Mouse (Mus musculus) hindbrain, embryonic 12.5 days (tissue): ENCODE results near the gene Bicra. TPM values are rescaled to one million over a fixed set of nuclear protein-coding genes. Genes with fewer than 3 reads are reported as not detected.

ENCODE experiments used
- ATAC-seq: fragments of 200-750 bp; cut with Nextera tagmentation; 2 replicates; pipeline ENCODE4 v1.8.0; 2017; ENCODE audit warnings: moderate TSS enrichment; ENCODE audit not compliant: low FRiP score
- H3K27ac ChIP-seq: fragments of 300-500 bp; sonication (generic); 2 replicates; pipeline ENCODE4 v1.5.1; 2016; ENCODE audit warnings: mild to moderate bottlenecking
- H3K27me3 ChIP-seq: fragments of 300-500 bp; sonication (generic); 2 replicates; pipeline ENCODE4 v1.6.1; 2016; ENCODE audit warnings: mild to moderate bottlenecking
- H3K36me3 ChIP-seq: fragments of 300-500 bp; sonication (generic); 2 replicates; pipeline ENCODE4 v1.6.1; 2016; ENCODE audit warnings: mild to moderate bottlenecking
- H3K4me1 ChIP-seq: fragments of 300-500 bp; sonication (generic); 2 replicates; pipeline ENCODE4 v1.6.1; 2016
- H3K4me2 ChIP-seq: fragments of 300-500 bp; sonication (generic); replicated peaks from 2 replicates; pipeline ENCODE4 v1.6.1; 2016; ENCODE audit warnings: mild to moderate bottlenecking
- H3K4me3 ChIP-seq: fragments of 300-500 bp; sonication (generic); 2 replicates; pipeline ENCODE4 v1.5.1; 2016; ENCODE audit warnings: mild to moderate bottlenecking
- H3K9ac ChIP-seq: fragments of 300-500 bp; sonication (generic); 2 replicates; pipeline ENCODE4 v1.6.1; 2016; ENCODE audit warnings: mild to moderate bottlenecking, moderate library complexity
- H3K9me3 ChIP-seq: fragments of 300-500 bp; sonication (generic); replicated peaks from 2 replicates; pipeline ENCODE4 v1.6.1; 2016; ENCODE audit warnings: mild to moderate bottlenecking
- WGBS: fragments of 180-500 bp; shearing (Covaris S2); methylation state at CpG from one replicate; pipeline ENCODE4 v1.1.7; 2016; 5-methylcytosine and 5-hydroxymethylcytosine counted together
- polyA plus RNA-seq: library from polyadenylated mRNA; unstranded; fragments of >200 nt; fragmentation: Nextera tagmentation; extraction: Ambion mirVana; gene quantifications from 2 replicates; pipeline ENCODE4 v1.2.1, GENCODE M21; 2016

Gene Bicra
- polyA plus RNA-seq, 1 experiment from 2014 or later: 10.3 TPM

DNA sequence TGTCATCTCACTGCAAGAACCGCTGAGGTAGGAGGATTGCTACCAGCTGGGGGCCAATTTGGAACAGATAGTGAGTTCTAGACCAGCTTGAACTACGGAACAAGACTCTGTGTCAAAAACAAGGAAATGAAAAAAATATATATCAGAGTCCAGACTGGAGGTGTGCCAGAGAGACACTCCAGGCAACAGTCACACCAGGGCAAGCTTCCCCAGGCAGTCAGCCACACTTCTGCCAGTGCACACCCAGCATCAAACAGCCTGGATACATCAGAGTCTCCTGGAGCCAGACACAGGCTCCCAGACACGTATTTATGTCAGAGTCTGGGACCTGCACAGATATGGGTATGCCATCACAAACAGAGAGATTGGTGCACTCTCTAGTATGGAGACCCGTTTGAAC lies 86.5 kb downstream of the Bicra start:
- 75% methylated on average over 4 of the region's 4 CpGs for WGBS
- no peak overlapping the region for H3K9ac ChIP-seq
- no peak overlapping the region for H3K4me2 ChIP-seq
- H3K36me3 ChIP-seq: no peaks in the 10 kb centered on the region
- H3K27me3 ChIP-seq: no peaks in the 10 kb centered on the region
- no peak for ATAC-seq
- H3K27ac ChIP-seq: no peak overlapping the region
- no peaks in the 10 kb centered on the region for H3K9me3 ChIP-seq
- H3K4me3 ChIP-seq: no peak overlapping the region
- H3K4me1 ChIP-seq: peaks cover 16% of the 10 kb centered on the region

- no peak overlapping the region for H3K9ac ChIP-seq
- ATAC-seq: no peak
- no peak overlapping the region for H3K4me2 ChIP-seq
- no peaks in the 10 kb centered on the region for H3K27me3 ChIP-seq
- no peak overlapping the region for H3K4me3 ChIP-seq
- H3K9me3 ChIP-seq: no peaks in the 10 kb centered on the region
- peaks cover 16% of the 10 kb centered on the region for H3K4me1 ChIP-seq
- no peak overlapping the region for H3K27ac ChIP-seq
- 33% methylated on average over 4 of the region's 4 CpGs for WGBS
- H3K36me3 ChIP-seq: no peaks in the 10 kb centered on the region
Observed at GRCm38 (mm10) chr7:15960691-15961090, 87.0 kb downstream of the Bicra start.

- no peak overlapping the region for H3K27ac ChIP-seq
- no peaks in the 10 kb centered on the region for H3K36me3 ChIP-seq
- H3K27me3 ChIP-seq: peaks cover 4% of the 10 kb centered on the region; the same call in 1 of the 2 replicates
- H3K9me3 ChIP-seq: no peaks in the 10 kb centered on the region
- no peak overlapping the region for H3K4me3 ChIP-seq
- no peak overlapping the region for H3K4me2 ChIP-seq
- no peak for ATAC-seq
- H3K9ac ChIP-seq: no peak overlapping the region
- WGBS: 77% methylated on average over 5 of the region's 5 CpGs
- H3K4me1 ChIP-seq: peaks cover 12% of the 10 kb centered on the region
Observed at GRCm38 (mm10) chr7:15956143-15956542, 91.6 kb downstream of the Bicra start.

- Histone ChIP-seq H3K4me3 (peak overlapping the region; percentile 18), H3K4me1 (peaks cover 7% of the 10 kb centered on the region; the same call in 1 of the 2 replicates), H3K4me2 (peak overlapping the region; percentile 48), H3K9ac (peak overlapping the region; percentile 45; the same call in 1 of the 2 replicates), H3K27ac (no peak overlapping the region), H3K9me3 (no peaks in the 10 kb centered on the region), H3K36me3 (no peaks in the 10 kb centered on the region), H3K27me3 (peaks cover 4% of the 10 kb centered on the region; the same call in 1 of the 2 replicates)
- no peak for ATAC-seq
- 24% methylated on average over 7 of the region's 7 CpGs for WGBS
Observed at GRCm38 (mm10) chr7:15955509-15955908, 92.2 kb downstream of the Bicra start.

GRCm38 (mm10) chr7:15954978-15955443 lies 92.7 kb downstream of the Bicra start:
- peak overlapping the region; percentile 45; the same call in 1 of the 2 replicates for H3K9ac ChIP-seq
- H3K27ac ChIP-seq: no peak overlapping the region
- peak overlapping the region; percentile 48 for H3K4me2 ChIP-seq
- no peaks in the 10 kb centered on the region for H3K9me3 ChIP-seq
- peaks cover 4% of the 10 kb centered on the region; the same call in 1 of the 2 replicates for H3K27me3 ChIP-seq
- H3K4me1 ChIP-seq: peaks cover 7% of the 10 kb centered on the region; the same call in 1 of the 2 replicates
- no peaks in the 10 kb centered on the region for H3K36me3 ChIP-seq
- ATAC-seq: peak; percentile 55
- WGBS: 3% methylated on average over 16 of the region's 21 CpGs
- H3K4me3 ChIP-seq: peak overlapping the region; percentile 18

DNA sequence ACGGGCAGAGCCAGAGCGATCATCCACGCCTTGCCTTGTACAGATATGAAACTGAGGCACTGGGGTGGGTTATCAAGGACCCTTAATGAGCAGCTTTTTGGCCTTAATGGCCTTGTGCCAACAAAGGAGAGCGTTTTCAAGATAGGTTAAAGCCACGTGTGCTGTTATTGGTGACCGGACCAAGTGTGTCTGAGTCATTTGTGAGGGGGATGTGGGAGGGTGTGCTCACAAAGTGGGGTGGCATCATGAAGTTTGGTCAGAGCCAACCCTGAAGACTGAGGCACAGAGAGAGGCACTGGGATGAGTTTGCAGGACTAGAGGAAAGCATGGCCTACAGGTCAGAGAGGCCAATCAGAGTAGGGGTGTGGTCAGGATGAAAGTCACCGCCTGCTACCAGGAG lies 93.3 kb downstream of the Bicra start:
- H3K27ac ChIP-seq: no peak overlapping the region
- H3K9me3 ChIP-seq: no peaks in the 10 kb centered on the region
- peaks cover 7% of the 10 kb centered on the region; the same call in 1 of the 2 replicates for H3K4me1 ChIP-seq
- no peaks in the 10 kb centered on the region for H3K36me3 ChIP-seq
- 0 out of 2 replicates have a peak overlapping the region, but pooled peaks have one; percentile 48 for H3K4me2 ChIP-seq
- H3K27me3 ChIP-seq: peaks cover 4% of the 10 kb centered on the region; the same call in 1 of the 2 replicates
- WGBS: 89% methylated on average over 7 of the region's 7 CpGs
- H3K4me3 ChIP-seq: no peak overlapping the region
- H3K9ac ChIP-seq: no peak overlapping the region
- 0 out of 2 replicates have a peak, but pooled peaks have one; percentile 4 for ATAC-seq

DNA sequence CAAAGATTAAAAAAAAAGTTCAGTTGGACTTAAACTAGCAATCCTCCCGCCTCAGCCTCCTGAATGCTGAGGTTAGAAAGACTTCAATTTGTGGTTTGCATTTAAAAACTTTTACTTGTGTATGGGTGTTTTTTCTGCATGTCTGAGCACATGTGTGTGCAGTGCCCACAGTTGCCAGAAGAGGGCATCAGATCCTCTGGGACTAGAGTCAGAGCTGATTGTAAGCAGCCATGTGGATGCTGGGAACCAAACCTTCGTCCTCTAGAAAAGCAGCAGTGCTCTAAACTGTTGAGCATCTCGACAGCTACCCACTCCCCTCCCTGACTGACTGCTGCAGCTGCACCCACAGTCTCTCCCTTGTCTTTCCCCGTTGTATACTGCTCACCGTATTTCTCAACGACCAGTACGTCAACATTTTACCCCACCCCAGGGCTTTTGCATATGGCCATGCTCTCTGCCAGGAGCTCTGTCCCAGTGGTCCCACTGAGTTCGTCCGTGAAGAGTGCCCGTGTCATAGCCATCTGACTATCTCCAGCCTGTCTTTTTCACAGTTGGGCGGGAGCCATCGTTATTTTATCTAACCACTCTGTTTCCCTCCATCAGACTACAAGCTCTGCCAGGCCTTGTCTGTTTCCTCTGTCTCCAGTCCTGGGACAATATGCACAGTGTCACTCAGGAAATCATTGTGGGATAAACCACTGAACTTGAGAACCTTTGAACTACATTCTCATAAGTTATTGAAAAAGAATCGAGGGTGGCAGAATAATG lies 94.2 kb downstream of the Bicra start:
- H3K27me3 ChIP-seq: peaks cover 4% of the 10 kb centered on the region; the same call in 1 of the 2 replicates
- peaks cover 11% of the 10 kb centered on the region for H3K4me1 ChIP-seq
- H3K9me3 ChIP-seq: no peaks in the 10 kb centered on the region
- no peak overlapping the region for H3K27ac ChIP-seq
- H3K36me3 ChIP-seq: no peaks in the 10 kb centered on the region
- no peak for ATAC-seq
- WGBS: 92% methylated on average over 13 of the region's 13 CpGs
- H3K9ac ChIP-seq: no peak overlapping the region
- no peak overlapping the region for H3K4me3 ChIP-seq
- H3K4me2 ChIP-seq: no peak overlapping the region

DNA sequence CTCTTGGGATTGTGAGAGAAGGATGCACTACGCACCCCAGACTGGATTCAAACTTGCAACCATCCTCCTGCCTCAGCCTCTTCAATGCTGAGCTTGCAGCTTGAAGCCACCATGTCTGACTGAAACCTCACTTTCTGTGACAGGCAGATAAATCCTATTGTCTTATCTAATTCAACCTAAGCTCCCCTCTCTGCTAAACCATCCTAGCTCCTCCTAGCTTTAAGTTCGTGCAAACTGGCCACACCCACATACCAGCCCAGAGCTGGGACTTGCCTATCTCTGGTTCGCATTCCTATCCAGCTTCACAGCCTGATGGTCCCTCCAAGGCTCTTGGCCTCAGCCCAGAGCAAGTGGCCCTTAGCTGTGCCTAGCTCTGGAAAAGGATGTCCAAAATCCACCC lies 95.3 kb downstream of the Bicra start:
- H3K9me3 ChIP-seq: no peaks in the 10 kb centered on the region
- no peak overlapping the region for H3K4me2 ChIP-seq
- ATAC-seq: no peak
- WGBS: 84% methylated on average over 3 of the region's 3 CpGs
- peaks cover 16% of the 10 kb centered on the region for H3K4me1 ChIP-seq
- peaks cover 4% of the 10 kb centered on the region; the same call in 1 of the 2 replicates for H3K27me3 ChIP-seq
- no peak overlapping the region for H3K9ac ChIP-seq
- H3K27ac ChIP-seq: no peak overlapping the region
- H3K4me3 ChIP-seq: no peak overlapping the region
- H3K36me3 ChIP-seq: no peaks in the 10 kb centered on the region

DNA sequence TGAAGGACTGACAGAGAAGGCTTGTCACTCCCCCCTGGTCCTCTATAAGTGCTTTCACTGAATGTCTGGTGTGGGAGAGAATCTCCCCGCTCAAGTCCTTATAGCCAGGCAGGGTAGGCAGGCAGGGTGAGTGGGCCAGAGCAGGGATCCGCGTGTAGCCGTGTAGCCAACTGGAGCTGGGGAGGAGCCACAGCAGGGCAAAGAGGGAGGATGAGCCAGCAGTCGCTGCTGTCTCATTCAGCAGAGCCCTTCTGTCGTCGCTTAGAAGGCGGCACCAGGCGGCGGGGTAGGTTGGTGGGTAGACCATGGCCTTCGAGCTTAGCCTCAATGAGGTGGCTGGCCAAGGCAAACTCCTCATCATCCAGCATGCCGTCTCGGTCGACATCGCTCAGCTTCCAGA lies 97.7 kb downstream of the Bicra start:
- no peak overlapping the region for H3K27ac ChIP-seq
- H3K4me1 ChIP-seq: peaks cover 15% of the 10 kb centered on the region
- peaks cover under 1% of the 10 kb centered on the region; the same call in 1 of the 2 replicates for H3K27me3 ChIP-seq
- ATAC-seq: no peak
- no peaks in the 10 kb centered on the region for H3K36me3 ChIP-seq
- no peak overlapping the region for H3K9ac ChIP-seq
- H3K4me2 ChIP-seq: no peak overlapping the region
- WGBS: 86% methylated on average over 15 of the region's 15 CpGs
- no peak overlapping the region for H3K4me3 ChIP-seq
- H3K9me3 ChIP-seq: no peaks in the 10 kb centered on the region

- H3K4me1 ChIP-seq: peaks cover 22% of the 10 kb centered on the region
- no peak overlapping the region for H3K9ac ChIP-seq
- H3K4me3 ChIP-seq: no peak overlapping the region
- H3K27ac ChIP-seq: no peak overlapping the region
- no peaks in the 10 kb centered on the region for H3K9me3 ChIP-seq
- peaks cover 2% of the 10 kb centered on the region; the same call in 1 of the 2 replicates for H3K36me3 ChIP-seq
- H3K4me2 ChIP-seq: no peak overlapping the region
- no peaks in the 10 kb centered on the region for H3K27me3 ChIP-seq
- 85% methylated on average over 7 of the region's 7 CpGs for WGBS
- ATAC-seq: no peak
Observed at GRCm38 (mm10) chr7:15949216-15949790, 98.4 kb downstream of the Bicra start.

GRCm38 (mm10) chr7:15948381-15948941 lies 99.3 kb downstream of the Bicra start:
- peak; percentile 26 for ATAC-seq
- WGBS: 5% methylated on average over 23 of the region's 23 CpGs
- H3K4me3 ChIP-seq: peak overlapping the region; percentile 7; the same call in 1 of the 2 replicates

DNA sequence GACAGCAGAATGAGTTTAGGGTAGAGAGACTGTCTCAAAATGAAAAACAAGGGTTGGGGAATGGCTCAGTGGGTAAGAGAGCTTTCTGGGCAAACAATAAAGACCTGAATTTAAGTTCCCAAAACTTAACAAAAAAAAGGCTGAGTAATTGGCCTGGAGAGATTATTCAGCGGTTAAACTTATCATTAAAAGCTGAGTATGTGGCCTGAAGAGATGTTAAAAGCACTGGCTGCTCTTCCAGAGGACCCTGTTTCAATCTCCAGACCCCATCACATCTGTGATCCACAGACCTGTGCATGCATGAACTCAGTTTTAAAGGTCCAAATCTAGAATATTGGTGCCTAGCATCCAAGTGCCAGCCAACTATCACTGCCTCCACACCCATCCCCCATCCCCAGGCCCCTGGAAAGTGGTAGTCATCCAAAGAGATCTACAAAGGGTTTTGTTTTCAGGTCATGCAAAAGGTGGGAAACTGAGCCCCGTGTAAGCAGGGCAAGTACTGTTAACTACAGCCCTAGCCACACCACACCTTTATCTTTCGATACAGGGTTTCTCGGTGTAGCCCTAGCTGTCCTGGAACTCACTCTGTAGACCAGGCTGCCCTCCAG lies 100.0 kb downstream of the Bicra start:
- Histone ChIP-seq H3K4me2 (no peak overlapping the region), H3K36me3 (peaks cover 18% of the 10 kb centered on the region), H3K27me3 (no peaks in the 10 kb centered on the region), H3K9ac (no peak overlapping the region), H3K27ac (no peak overlapping the region), H3K4me1 (peaks cover 23% of the 10 kb centered on the region), H3K9me3 (no peaks in the 10 kb centered on the region), H3K4me3 (no peak overlapping the region)
- ATAC-seq: no peak
- 44% methylated on average over 4 of the region's 4 CpGs for WGBS

More at GRCm38 (mm10) chr7:15948381-15948941, 99.3 kb downstream of the Bicra start:
- Histone ChIP-seq H3K4me2 (peak overlapping the region; percentile 45), H3K4me1 (peaks cover 23% of the 10 kb centered on the region), H3K9me3 (no peaks in the 10 kb centered on the region), H3K27ac (no peak overlapping the region), H3K27me3 (no peaks in the 10 kb centered on the region), H3K9ac (peak overlapping the region; percentile 32; the same call in 1 of the 2 replicates), H3K36me3 (peaks cover 10% of the 10 kb centered on the region)
